Mouse (Mus musculus): ENCODE data around the gene Txndc17.
"Not testable (repeated sequence)": the region's sequence is repeated elsewhere in the genome, so short reads cannot be mapped to it uniquely, and the experiment has no call there.

The Txndc17 gene

DNA sequence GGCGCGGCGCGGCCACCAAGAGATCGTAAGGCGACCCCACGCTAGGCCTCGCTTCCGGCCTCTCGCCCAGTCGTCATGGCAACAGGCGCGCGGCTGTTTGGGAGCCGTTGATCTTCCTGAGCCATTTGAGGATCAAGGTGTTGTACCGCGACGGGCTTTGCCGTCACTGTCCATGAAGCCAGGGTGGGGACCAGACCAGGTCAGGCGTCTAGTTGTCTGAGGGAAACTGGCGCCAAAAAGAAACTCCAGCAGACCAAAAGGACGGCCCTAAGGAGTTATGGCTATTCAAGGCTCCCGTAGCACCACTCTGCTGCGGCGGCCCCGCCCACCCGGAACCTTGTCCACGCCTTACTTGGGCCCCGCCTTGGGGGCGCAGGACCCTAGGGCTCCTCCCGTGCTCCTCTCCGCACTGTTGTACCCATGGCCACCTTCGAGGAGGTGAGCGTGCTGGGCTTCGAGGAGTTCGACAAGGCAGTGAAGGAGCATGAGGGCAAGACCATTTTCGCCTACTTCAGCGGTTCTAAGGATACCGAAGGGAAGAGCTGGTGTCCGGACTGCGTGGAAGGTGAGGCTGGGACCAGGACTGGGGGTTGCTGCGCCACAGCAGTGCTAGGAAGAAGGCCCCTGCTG lies at the start of gene Txndc17, which contains the start of gene 4933427D14Rik:
Txndc17 (plus strand) TSS at position 344 of the 630 bp plus-strand sequence.
4933427D14Rik (minus strand) TSS at position 256 of the 630 bp plus-strand sequence.
- peak; percentile 81 to 85 for DNase-seq (ENCODE audit: low spot score in 2 of 2)

DNA sequence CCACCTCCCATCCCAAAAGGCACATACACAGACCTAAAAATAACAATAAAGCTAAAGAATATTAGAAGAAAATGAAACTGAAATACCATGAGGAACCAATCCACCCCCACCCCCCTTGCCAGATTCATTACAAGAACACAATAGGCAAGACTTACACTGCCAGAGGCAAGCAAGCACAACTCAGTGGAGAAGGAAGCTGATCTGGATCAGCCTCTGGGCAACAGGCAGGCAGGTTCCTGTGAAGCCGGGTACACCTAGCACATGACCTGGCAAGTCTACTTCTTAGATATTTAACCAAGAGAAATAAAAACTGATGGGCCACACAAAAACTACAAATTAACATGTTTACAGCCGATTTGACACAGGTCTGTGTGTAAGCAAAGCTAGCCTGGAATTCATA lies 44.1 kb upstream of the Txndc17 start:
- no peak for DNase-seq (ENCODE audit: low spot score in 2 of 2)

DNA sequence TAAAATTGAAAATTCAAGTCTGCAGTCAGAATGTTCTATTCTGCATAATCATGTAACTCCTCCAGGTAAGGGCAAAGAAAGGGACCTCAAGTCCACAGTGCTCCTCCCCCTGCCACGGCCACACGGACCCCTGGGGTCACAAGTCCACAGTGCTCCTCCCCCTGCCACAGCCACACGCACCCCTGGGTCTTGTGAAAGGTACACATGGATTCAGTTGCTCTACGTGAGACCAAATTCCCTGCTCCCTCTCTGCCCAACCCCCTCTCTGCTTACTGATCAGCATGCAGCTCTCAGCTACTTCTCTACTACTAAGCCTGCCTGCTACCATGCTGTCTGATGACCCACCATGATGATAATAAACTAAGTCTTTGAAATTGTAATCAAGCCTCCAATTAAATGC lies 37.5 kb upstream of the Txndc17 start:
- no peak for DNase-seq (ENCODE audit: low spot score in 2 of 2)

DNA sequence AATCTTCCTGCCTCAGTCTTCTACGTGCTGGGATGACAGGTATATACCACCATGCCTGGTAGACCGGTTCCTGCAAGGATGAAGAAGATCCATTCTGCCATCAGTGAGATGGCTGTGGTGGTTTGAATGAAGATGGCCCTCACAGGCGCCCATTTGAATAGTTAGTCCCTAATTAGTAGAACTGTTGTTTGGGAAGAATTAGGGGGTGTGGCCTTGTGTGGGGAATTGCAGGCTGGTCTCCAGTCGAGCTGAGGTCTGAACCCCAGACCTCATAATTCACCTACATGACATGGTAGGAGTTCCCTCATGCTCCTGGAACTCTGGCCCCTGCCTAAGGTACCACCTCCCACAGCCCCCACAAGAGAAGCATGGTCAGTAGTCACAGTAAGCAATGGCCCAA lies 35.4 kb upstream of the Txndc17 start:
- DNase-seq (ENCODE audit: low spot score in 2 of 2): not testable (repeated sequence)

DNA sequence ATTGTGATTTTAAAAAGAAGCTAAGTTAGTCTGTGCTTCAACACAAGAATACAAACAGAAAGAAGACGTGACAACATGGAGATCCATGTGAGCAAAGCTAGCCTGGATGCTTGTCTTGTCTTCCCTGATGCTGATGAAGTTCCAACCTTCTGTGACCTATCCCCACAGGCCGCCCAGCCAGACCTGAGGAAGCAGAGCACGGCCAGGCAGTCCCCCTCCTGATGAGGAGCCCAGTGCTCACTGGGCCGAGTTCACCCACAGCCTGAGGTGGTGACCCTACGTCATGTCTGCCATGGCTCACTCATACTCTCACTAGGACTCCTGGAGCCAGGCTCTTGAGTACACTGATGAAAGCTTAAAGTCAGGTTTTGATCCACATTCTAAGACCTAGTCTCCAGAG lies 33.8 kb upstream of the Txndc17 start:
- DNase-seq (ENCODE audit: low spot score in 2 of 2): no peak

DNA sequence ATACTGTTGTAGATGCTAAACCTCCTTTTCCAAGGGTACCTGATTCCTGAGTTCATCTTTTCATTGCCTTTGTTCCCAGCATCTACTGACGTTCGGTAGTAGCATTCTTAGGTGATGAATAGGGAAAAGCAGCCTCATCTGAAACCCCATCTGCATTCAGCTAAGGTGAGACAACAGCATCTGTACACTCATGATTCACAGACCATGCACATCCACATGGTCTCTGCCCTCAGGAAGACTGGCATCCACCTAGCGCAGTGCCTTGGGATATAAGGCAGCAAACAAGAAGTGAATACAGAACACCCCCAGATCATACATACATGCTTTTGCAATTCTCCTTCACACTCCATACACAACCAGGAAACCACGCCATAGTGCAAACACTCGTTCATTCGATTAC lies 32.6 kb upstream of the Txndc17 start:
- no peak for DNase-seq (ENCODE audit: low spot score in 2 of 2)

DNA sequence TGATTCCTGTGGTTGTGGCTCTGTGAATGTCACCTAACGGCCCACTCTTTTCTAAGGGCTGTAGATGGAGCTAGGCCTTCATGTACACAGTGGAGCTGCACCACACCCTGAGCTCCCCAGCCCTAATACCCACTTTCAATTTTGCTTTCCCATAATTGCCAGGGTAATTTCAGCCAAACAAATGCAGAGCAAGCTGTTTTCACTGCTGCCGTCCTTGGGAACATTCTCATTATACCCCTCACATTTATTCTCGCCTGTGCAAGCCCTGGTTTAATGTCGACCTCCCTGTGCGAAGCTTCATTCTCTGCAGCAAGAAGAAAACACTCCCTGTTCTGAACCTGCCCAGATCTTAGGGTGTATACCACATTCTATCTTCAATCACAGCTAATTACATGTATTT lies 31.4 kb upstream of the Txndc17 start:
- no peak for DNase-seq (ENCODE audit: low spot score in 2 of 2)

DNA sequence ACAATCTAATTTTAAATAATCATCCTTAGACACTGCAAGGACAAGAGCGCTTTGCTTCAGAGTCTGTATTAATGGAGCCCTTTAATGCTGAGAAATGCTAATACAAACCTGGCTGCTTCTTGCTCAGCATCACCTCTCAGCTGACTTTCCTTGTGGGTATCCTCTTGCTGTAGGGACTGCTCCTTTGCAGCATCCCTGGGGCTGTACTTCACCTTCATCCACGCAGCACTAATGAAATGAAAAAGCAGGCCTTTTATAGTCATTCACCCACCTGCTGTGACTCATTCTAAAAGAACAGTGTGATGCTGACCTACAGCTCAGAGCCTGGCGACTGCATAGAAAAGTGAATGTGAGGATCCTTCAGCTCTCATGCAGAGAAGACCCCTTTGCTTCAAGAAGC lies 30.8 kb upstream of the Txndc17 start:
- no peak for DNase-seq (ENCODE audit: low spot score in 2 of 2)

DNA sequence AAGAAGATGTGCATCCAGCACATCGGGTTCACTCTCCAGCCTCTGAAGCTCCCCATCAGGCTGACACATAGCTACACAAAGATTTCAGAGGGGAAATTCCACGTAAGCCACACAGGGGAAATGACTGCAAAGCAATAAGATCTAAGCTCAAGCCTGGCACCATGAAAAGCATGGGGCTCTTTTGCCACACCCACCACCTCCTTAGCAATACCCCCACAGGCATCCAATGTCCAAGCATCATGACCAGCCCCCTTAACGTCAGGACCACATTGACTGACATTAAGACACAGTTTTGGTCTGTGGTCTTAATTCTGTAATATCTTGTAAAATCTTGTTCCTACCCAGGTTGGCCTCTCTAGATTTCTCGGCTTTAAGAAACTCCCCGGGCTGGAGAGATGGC lies 26.8 kb upstream of the Txndc17 start:
- no peak for DNase-seq (ENCODE audit: low spot score in 2 of 2)

DNA sequence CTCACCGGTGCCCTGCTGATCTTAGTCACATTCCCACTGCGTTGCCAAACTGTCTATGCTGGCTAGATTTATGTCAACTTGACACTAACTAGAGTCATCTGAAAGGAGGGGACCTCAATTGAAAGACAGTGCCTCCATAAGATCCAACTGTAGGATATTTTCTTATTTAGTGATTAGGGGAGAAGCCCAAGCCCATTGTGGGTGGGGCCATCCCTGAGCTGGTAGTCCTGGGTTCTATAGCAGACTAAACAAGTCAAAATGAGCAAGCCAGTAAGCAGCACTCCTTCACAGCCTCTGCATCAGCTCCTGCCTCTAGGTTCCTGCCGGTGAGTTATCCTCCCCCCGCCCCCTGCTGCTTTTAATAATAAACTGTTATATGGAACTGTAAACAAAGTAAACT lies 26.2 kb upstream of the Txndc17 start:
- no peak for DNase-seq (ENCODE audit: low spot score in 2 of 2)

DNA sequence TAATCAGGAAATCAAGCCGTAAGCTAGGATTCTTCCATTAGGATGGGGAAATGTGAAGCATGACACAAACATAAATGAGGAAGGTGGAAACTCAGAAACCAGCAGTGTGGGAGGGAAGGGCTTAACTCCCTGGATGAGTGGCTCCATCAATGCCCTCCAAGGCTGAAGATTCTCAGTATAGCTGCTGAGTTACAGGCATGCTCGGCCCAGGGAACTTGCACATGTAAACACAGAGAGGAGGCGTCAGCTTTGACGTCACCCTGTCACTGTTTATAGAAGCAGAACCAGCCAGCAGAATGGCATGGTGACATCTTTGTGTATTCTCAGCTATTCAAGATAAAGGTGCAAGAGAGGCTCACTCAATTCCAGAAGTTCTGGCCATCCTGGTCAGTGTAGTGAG lies 23.1 kb upstream of the Txndc17 start:
- DNase-seq (ENCODE audit: low spot score in 2 of 2): no peak

DNA sequence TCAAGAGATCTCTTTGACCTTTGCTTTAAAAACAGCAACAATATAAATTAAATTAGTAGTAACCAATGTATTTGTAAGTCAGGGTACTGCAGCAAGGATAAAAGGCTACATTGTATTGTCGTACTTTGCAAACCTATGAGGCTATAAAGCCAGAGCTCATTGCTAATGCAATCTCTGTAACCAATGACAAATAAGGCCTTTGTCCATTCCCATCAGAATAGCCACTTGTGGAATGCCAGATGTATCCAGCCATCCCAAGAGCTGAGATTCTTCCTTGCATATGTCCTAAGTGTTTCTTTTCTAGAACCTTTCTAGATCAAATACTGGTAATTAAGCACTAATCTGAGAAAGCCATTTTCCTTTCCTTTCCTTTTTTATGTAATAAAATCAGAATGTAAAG lies 16.5 kb upstream of the Txndc17 start:
- DNase-seq (ENCODE audit: low spot score in 2 of 2): no peak

DNA sequence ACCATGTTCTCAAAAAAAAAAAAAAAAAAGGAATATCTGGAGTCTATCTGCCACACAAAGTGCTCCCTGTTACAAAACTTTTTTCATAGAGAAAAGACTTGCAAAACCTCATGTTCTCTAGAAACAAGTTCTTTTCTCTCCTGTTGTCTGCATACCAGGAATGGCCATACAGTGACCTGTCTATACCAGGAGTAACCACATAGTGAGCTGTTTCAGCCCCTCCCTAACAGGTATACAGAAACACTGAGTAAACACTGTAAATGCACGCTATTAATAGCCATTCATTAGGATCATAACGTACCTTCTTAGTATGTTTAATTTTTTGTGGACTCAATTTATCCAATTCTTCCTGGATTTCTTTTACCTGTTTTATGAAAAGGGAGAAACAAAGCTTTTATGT lies 13.1 kb upstream of the Txndc17 start:
- no peak for DNase-seq (ENCODE audit: low spot score in 2 of 2)

DNA sequence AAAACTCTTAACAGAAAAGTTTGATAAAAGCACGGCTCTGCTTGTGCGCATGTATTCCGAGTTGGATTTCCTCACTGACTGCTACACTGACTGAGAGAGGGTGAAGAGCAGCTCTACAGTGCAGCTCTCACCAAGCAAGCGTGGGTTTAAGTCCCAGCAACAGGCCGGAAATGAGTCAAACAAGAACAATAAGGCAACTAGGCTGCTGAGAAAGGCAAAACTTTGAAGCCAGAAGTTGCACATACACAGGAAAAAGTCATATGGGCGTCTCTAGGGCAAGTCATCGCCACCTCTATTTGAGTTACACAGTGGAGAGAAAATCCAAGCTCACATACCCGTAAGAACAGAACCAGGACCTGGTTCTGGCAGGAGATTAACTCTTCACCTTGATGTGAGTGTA lies 10.8 kb upstream of the Txndc17 start:
- DNase-seq (ENCODE audit: low spot score in 2 of 2): no peak

DNA sequence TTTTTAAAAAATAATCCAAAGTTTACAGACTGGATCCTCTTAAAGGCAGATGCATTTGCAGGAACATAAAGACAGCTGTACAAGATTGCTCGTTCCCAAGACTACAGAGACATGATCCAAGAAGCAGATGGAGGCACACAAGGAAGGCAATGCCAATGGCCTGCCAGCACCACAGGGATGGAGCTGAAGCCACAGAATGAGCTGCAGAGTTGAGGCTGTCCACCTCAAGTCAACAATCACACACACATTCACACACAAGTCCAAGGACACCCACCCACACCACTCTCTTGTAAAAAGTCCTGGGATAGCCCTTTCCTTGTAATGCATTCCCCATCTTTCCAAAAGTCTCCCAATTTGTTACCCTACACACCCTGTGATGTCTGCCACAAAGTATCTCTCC lies 3.9 kb upstream of the Txndc17 start:
- DNase-seq (ENCODE audit: low spot score in 2 of 2): no peak

DNA sequence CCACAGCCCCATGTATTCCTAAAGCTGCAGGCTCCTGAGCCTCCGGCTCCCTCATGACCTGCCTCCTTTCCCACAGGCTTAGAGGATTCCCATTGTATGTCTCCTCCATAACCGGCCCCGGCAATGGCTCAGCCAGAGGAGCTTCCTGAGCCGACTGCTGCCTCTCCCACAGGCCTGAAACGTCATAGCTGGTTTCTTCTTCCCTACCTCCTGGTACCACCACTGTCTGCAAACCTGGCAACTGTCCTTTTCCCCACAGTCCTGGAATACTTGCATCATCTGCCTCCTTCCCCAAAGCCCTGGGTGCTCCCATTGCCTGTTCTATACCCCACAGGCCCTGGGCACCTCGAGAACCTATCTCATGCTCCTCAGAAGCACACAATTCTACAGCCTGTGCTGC lies 2.1 kb upstream of the Txndc17 start:
- DNase-seq (ENCODE audit: low spot score in 2 of 2): no peak

DNA sequence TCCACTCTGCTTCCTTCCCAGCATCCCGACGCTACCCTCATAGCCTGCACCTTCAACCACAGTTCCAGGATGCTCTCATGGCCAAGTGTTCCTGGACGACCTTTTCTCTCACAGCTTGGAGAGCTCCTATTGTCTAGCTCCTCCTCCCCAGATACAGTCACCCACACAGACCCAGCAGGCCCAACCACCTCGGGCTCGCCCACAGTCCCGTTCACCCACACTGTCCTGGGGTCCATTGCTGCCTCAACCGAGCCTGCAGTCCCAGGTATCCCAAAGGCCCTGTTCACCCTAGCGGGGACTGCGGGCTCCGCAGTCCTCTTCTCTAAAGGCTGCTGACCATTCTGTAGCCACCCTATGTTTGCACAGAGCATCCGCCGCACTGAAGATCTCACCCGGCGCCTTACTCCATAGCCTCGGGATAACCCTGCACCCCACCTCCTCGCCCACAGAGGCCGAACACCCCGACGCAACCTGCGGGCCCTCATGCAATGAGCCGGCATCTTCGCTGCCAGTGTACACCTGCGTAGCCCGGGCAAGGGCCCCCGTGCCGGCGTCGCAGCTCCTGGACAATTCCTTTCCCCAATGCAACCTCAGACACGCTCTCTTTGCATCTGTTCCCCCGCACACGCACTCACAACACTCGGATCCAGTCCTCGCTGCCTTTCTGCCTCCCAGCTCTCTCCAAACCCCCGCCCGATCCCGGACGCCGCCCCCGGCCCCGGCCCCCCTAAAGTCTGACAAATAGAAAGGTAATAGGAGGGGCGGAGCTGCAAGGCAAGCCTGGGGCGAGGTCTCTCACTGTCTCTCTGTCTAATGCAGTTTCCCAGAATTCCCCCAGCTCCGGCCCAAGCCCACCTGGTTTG lies 775 bp upstream of the Txndc17 start, which contains the start of gene Gm43951:
Gm43951 (minus strand) TSS at position 500 of the 863 bp plus-strand sequence.
- DNase-seq (ENCODE audit: low spot score in 2 of 2): peak; percentile 39 to 44

DNA sequence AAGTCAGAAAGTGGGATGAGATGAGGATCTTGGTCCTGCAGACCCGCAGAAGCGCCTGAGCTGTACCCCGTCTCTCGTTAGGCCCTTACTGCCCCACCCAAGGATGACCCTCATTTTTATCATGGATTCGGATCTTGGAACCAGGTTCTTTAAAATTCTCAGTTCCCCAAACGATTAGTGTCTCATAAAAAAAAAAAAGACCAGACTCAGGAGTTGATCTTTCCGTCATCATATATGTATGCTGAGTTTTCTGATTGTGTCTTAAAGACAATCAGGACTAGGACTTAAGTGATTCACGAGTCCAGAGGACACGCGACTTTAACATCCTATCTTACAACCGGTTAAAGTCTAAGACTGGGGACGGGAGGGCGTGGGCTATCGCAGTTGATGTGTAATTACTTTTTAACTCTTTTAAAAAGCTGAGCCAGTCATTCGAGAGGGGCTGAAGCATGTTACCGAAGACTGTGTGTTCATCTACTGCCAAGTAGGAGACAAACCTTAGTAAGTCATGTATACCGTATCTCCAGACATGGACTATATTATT lies 559 bp downstream of the Txndc17 start:
- DNase-seq (ENCODE audit: low spot score in 2 of 2): no peak

DNA sequence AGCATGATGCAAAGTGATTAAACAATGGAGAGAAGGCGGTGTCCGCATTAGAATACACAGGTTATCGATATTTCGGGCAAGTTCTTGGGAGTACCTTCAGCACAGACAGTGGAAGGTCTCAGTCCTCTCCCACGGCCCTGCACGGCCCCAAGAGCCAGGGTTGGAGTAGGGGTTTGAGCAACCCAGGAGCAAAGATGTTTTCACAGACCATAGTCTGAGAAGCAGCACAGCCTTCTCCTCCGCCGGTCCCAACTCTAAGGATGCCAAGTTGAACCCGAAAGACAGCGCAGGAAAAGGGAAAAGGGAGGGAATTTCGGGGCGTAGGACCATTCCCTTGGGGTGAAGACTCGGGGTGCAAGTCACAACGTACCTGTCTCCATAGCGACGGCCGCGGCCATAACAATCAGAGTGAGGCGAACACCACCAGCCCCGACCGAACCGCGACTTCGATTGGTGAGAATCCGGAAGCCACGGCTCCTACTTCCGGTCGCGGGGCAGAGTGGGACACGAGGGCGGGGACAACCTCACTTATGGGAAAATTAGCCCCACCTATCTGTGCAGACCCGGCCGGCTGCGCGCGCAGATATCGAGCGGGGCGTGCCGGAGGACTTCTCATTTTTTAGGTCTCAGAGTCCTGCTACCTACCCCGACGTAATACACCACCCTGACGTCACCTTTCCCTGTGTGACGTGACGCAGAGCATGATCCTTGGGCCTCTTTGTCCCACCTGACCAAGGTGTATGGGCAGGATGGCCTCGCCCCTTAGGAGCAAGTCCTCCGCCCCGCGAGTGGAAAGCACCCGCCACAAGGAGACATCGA lies 7.5 kb downstream of the Txndc17 start:
- peak; percentile 95 for DNase-seq (ENCODE audit: low spot score in 2 of 2)

DNA sequence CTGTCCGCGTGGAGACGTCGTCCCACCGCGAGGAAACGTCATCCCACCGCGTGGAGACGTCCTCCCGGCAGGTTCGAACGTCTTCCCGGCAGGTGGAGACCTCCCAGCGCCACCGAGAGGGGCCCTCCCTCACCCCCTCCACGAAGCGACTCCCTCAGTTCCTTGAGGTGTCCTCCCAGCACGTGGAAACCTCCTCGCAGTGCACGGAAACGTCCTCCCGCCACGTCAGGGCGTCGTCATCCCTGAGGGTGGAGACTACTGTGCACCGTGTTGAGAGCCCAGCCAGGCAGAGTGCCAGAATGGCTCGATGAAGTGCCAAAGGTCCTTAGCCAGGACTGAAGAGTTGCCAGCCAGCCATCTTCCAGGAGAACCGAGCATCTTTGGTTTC lies 8.1 kb downstream of the Txndc17 start, which contains the start of gene Med31:
Med31 (minus strand) TSS at position 183 of the 388 bp plus-strand sequence.
- DNase-seq (ENCODE audit: low spot score in 2 of 2): peak; percentile 73 to 75

DNA sequence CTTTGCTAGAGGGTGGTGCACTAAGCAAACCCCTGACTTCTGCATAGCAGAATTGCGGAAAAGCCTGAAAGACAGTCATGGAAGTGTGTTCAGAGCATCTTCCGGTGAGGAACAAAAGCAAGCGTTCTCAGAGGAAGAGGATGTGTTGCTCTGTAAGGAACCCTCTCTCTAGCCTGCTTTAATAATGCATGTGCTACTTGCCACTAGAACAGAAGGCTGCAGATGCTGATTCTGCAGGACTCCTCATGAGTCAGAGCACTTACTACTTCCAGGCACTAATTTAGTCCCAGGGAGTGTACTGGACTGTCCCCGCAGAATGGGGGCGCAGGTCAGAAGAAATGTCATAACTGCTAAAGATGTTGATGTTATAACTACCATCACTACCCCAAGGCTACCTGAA lies 9.8 kb downstream of the Txndc17 start:
- no peak for DNase-seq (ENCODE audit: low spot score in 2 of 2)

DNA sequence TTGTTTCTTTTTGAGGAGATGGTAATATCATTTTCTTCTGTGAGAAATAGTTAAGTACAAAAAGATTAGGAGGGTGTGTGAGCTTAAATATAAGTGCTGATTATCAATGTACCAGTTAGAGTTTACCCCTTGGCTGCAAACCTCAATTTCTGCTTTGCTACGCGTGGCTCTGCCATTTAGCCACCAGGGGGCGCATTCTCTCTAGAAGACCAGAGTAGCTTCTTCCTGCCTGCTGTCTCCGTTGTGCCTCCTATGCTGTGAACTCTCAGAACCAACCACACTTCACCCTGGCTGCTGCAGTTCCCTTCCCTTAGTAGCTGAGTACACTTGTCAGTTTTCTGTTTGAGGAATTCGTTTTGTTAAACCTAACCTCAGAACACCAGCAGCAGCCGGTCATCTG lies 13.9 kb downstream of the Txndc17 start:
- DNase-seq (ENCODE audit: low spot score in 2 of 2): peak; percentile 49

Measured in right cerebral cortex, postnatal 36 days (tissue).